In genomic region chr3:60480716-60481115, GRCm38 (mm10) we compare ENCODE assay signal across 21 mouse cellular contexts. TPM values are rescaled to one million over a fixed set of nuclear protein-coding genes. Genes with fewer than 3 reads are reported as not detected.
DNase-seq lines count a peak whose midpoint lies in the region; ATAC-seq and TF ChIP-seq lines count a peak whose summit lies in the region.
"Had no signal": no experiment of that assay in that cellular context is flagged by ENCODE, and none has a peak within 500 bp of the region (broad histone marks: within the 10 kb centered on the region; RNA-seq: fewer than 3 reads in every experiment).

No protein-coding gene starts in this region.

- no peak for DNase-seq in thymus, adult 2 months
- no peak for DNase-seq in thymus, postnatal 10 days (ENCODE audit: low spot score in 2 of 2)
- DNase-seq in induced T-regulatory cell, adult 2 months (ENCODE audit: low read depth), result peak; percentile 60
- DNase-seq in naive thymus-derived CD4-positive, alpha-beta T cell, adult 2 months (ENCODE audit: low read depth), result peak; percentile 49
- no peak for DNase-seq in kidney, adult 18-20 months
- no peak for DNase-seq in frontal cortex, postnatal 36 days (ENCODE audit: low spot score in 2 of 2)
- DNase-seq: adrenal gland, postnatal 10 days; B cell, adult 2 months; cerebellum, adult 11-12 months; cerebellum, adult 9-10 months; cerebellum, postnatal 25 days; forebrain, postnatal 0 days; gastrocnemius, adult 2 months; gastrocnemius, postnatal 25 days; heart, postnatal 10 days had no signal

- no peak overlapping the region for H3K4me3 ChIP-seq in thymus, adult 2 months (ENCODE audit: control insufficient read depth, insufficient read depth, low read length)
- H3K4me3 ChIP-seq: embryonic facial prominence, embryonic 10.5 days; forebrain, embryonic 13.5 days; gastrocnemius, adult 2 months; heart, embryonic 10.5 days; hindbrain, embryonic 13.5 days had no signal

- no peak for TF ChIP-seq POLR2A in thymus, adult 2 months (IDR thresholded peaks at IDR 0.05; ENCODE audit: control insufficient read depth, extremely low read depth, insufficient read depth, low read length, poor library complexity)

- peak; percentile 12 for ATAC-seq in CD4-positive, CD25-positive, alpha-beta regulatory T cell, adult 4 months
- no peak for ATAC-seq in activated CD4-positive, CD25-positive, alpha-beta regulatory T cell, adult 4 months
- ATAC-seq: forebrain, embryonic 13.5 days; forebrain, postnatal 0 days had no signal

- TF ChIP-seq CTCF in thymus, adult 2 months (IDR thresholded peaks at IDR 0.05; ENCODE audit: borderline replicate concordance, control insufficient read depth, extremely low read depth, insufficient read depth, low read length, poor library complexity), result no peak

- 0 out of 2 replicates have a peak, but pooled peaks cover 3% of the 10 kb centered on the region for H3K36me3 ChIP-seq in thymus, adult 2 months (ENCODE audit: control insufficient read depth, insufficient read depth, low read length)
- H3K36me3 ChIP-seq: embryonic facial prominence, embryonic 10.5 days; heart, embryonic 10.5 days; hindbrain, embryonic 13.5 days had no signal

- no peaks in the 10 kb centered on the region for H3K27me3 ChIP-seq in thymus, adult 2 months (ENCODE audit: control insufficient read depth, insufficient read depth, low read length)
- H3K27me3 ChIP-seq: forebrain, embryonic 13.5 days; hindbrain, embryonic 13.5 days had no signal

- peaks cover 15% of the 10 kb centered on the region for H3K4me1 ChIP-seq in thymus, adult 2 months (replicated peaks; ENCODE audit: control insufficient read depth, insufficient read depth, low read length)
- H3K4me1 ChIP-seq: embryonic facial prominence, embryonic 10.5 days; forebrain, embryonic 13.5 days; heart, embryonic 10.5 days; hindbrain, embryonic 13.5 days had no signal

- peak overlapping the region; percentile 81 for H3K27ac ChIP-seq in thymus, adult 2 months (ENCODE audit: control insufficient read depth, insufficient read depth, low read length)
- H3K27ac ChIP-seq: embryonic facial prominence, embryonic 10.5 days; forebrain, embryonic 13.5 days; gastrocnemius, adult 2 months; heart, embryonic 10.5 days; hindbrain, embryonic 13.5 days had no signal

- WGBS in thymus, adult 2 months, result 53% methylated on average over 2 of the region's 2 CpGs

RNA-seq across cellular contexts. Expression of gene Mbnl1, which starts 8.1 kb away (rescaled TPM):
- polyA plus RNA-seq in thymus, adult 2 months (2012; rRNA removed), result 291 and 334 TPM in 2 replicates
- polyA plus RNA-seq in CD4-positive, CD25-positive, alpha-beta regulatory T cell, adult 4 months (2017; shearing (Covaris generic)), result 1,000 to 10,000 TPM in 1 of 2 experiments, 100 to 1,000 TPM in 1; 862 to 1,011 TPM
- 100 to 1,000 TPM; 667 to 875 TPM for polyA plus RNA-seq in activated CD4-positive, CD25-positive, alpha-beta regulatory T cell, adult 4 months (2017; shearing (Covaris generic))

Comparison
In these comparisons a context has a peak if more than half of its experiments do, and no peak if none do; other contexts are left out.
1. DNase-seq: peak in induced T-regulatory cell, adult 2 months (single experiment) and naive thymus-derived CD4-positive, alpha-beta T cell, adult 2 months (single experiment); none in thymus, adult 2 months (single experiment), thymus, postnatal 10 days (0 of 2), kidney, adult 18-20 months (single experiment) and frontal cortex, postnatal 36 days (0 of 2).